Mouse (Mus musculus): ENCODE data around the gene Slc13a3. TPM values are rescaled to one million over a fixed set of nuclear protein-coding genes. Genes with fewer than 3 reads are reported as not detected.

Slc13a3 gene
- total and polyA plus RNA-seq, 3 experiments = 0.97 to 2.8 (median 2.3) TPM

DNA sequence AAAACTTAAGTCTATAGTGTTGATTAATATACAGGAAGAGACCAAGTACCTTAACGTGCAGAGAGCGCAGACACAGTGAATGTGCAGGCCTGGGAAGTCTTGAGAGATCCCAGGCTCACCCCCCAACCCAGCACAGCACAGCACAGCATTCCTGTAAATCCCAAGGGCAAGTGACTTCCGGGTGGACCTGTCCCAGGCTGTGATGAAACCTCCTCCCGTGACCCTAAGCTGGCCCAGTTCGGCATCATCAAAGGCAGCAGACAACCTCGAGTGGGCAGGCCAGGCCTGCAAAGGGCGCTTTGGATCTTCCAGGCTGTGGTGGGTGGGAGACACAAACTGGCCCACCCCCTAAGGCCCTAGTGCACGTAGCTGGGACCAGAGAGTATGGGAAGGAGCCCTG lies 9.0 kb upstream of the Slc13a3 start:
- no peak for DNase-seq

DNA sequence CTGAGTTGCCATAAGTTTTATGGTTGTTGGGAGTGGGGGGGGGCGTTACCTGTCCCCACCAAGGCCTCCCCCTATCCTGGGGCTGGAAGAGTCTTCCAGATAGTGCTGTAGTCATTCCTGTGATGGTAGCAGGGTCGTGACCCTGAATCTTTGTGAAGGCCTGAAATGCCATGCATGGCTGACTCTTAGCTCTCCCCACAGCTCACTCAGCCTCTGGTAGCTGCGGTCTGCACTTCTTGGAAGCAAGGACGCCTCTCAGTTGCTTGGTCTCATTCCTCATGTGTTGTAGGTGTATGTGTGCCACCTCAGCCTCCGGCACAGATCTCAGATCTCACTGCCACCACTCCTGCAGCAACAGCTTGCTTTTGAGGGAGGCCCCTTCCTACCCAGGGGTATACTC lies 2.8 kb upstream of the Slc13a3 start:
- no peak for DNase-seq

DNA sequence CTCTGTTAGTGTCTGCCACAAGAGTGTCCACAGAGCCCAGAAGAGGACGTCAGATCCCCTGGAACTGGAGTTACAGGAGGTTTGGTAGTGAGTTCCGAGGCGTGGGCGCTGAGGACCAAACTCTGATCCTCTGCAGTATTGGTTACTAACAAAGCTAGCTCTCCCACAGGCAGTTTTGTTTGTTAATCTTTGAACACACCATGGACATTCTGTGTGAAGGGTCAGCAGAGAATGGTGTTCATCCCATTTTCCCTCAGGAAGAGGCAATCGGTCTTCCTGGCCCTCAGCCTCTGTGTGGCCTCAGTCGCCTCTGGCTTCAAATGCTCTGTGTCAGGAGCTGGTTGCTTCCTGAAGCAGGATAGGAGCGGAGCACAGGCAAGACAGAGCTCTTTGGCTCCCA lies 2.4 kb upstream of the Slc13a3 start:
- no peak for DNase-seq

DNA sequence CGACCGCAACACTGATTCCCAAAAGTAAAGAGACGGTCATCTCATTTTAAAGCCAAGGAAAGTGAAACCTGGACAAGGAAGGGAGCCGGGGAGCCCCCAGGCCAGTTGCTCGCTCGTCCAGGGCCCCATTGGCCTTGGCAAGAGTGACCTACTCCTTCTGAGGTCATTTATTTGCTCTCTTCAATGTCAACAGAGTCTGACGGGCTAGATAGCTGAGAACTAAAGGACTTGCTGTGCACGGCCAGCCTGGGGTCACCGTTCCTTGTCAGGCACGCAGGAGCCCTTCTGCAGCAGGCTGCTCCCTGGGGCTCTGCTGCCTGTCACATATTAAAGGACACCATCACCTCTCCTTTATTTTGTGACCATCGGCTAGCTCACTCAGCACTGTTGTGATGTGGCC lies 1.1 kb downstream of the Slc13a3 start:
- no peak for DNase-seq

DNA sequence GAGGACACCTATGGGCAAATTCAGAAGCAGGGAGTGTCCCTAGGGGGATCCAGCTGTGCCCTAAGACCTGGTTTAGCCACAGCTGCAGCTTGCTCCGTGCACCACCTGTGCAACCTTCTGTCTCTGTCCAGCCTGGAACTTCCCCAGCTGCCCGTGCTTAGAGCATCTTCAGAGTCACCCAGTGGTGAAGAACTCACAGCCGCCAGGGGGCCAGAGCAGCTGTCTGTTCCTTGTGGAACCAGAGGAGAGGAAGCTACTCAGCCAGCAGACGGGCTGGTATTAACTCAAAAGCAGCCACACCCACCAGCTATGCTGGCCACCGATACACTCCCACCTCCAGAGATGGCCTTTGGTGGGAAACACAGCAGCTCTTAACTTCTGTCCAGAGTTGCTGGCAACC lies 2.9 kb downstream of the Slc13a3 start:
- no peak for DNase-seq

DNA sequence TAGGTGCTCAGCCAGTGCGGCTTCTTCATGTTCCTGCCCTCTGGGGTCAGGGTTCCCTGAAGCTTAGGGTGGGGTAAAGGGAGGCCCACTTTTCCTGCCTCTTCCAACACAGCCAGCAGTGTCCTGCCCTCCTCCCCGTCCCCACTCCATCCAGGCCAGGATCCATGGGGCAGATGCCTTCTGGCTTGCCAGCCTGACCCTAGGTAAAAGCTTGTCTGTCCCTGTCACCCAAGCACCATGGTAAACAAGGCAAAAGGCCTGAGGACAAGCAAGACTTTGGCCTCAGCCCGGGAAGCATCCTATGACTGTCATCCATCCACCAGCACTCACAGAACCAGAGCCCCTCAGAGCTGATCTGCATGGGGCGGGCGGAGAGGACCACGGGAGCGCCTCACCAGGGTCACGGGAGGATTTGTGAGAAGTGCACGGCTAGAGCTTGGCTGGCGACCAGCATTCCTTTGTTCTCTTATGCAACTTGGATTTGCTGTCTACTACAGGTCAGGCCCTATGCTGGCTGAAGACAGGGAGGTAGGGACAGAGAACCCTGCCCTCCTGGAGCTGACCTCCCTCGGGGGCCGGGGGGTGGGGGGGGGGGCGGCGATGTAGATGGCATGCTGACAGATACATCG lies 5.1 kb downstream of the Slc13a3 start:
- DNase-seq = no peak

DNA sequence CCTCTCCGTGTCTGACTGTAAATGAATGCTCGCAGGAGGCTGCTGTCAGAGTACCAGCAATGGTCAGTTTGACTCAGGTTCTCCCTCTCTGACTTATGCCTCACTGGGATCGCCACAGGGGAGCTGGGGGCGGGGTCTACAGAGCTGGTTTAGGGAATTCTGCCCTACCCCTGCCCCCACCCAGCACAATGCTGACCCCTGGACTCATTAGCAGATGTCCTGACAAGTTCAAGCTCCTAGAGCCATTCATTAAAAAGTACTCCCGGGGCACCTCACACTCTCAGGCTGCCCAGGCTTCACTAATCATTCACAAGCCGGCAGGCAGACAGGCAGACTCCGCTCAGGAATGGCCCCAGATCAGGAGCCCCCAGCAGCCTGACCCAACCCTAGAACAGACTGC lies 13.4 kb downstream of the Slc13a3 start:
- no peak for DNase-seq

DNA sequence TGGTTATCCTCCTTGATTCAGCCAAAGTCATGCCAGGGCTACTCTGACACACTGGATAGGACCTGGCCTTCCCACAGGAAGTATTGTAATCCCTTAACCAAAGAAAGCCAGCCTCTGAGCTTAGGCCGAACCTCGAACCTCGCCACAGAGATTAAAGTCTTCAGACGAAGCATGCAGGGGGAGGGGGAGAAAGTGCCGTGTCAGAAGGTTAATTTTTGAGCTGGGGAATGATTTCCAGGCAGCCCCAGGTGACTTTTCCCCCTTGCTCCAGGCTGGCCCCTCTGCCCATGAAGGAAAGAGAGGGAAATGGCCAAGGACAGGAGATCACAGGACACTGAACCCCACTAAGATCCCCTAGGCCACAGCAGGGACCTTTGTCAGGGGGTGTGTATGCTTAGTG lies 14.8 kb downstream of the Slc13a3 start:
- DNase-seq = no peak

DNA sequence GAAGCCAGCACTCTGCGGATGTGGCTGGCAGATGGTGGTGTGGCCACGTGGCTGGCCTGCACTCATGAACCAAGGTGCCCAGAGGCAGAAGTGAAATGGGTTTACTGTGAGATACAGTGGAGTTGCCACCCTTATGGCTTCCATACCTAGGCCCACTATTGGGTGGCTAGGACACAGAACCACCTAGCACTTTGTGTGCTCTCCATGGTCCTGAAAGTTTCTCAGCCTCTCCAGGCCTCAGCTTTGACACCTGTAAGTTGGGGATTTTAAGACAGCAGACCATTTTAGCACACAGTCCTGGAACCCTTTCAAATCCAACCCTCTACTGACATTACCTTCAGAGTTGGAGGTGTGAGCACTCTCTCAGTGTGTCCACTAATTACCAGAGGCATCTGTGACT lies 16.3 kb downstream of the Slc13a3 start:
- DNase-seq = no peak

DNA sequence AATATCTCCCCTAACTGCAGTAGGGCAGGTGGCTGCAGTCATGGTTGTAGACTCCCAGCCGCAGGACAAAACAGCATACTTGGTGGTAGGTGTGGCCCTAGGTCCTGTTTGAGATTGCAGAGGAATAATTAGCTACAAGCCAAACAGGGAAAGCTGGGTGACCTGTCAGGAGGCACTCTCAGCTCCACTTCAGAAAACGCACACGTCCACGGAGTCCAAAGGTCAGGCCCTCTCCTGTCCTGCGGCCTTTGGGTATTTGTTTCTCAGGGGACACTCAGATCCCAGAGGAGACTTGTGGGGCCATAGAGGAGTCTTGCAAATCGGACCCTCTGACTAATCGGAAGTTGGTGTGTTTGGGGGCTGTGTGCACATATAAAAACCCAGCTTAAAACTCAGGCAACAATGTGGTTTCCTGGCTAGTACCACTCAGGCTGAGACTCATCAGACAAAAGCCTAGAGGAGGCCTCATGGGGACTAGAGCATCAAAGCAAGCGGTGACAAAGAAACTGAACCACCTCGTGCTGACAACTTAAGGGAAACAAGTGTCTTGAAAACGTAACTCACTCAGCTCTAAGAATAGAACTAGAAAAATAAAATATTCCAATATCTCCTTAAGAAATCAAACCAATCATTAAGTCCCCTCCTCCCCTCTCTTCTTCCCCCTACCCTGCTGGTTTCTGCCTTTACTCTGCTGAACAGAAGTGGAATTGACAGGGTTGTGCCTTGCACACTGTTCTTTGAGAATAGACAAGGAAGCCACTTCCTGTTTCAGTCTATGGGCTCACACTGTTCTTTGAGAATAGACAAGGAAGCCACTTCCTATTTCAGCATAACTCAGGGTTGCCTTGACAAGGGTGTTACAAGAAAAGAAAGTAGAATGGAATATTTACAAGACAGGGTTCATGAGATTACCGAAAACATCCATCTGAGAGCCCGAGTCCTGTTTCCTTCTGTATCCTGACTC lies 20.0 kb downstream of the Slc13a3 start:
- DNase-seq = no peak

DNA sequence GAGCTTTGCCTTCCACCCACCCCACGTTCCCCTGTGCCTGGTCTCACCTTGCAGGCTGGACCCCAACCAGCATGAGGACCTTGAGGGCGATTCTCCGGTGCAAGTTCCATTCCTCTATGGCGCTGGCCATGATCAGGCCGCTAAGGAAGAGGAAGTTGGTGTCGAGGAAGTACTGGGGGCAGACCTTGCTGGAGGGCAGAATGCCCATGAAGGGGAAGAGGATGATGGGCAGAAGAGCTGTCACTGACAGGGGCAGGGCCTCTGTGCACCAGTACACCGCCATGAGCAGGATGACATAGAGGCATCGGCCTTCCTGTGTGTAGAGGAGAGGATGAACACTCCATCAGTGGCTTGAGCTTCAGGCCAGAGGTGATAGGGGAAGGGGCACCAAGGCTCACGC lies 24.6 kb downstream of the Slc13a3 start:
- no peak for DNase-seq

DNA sequence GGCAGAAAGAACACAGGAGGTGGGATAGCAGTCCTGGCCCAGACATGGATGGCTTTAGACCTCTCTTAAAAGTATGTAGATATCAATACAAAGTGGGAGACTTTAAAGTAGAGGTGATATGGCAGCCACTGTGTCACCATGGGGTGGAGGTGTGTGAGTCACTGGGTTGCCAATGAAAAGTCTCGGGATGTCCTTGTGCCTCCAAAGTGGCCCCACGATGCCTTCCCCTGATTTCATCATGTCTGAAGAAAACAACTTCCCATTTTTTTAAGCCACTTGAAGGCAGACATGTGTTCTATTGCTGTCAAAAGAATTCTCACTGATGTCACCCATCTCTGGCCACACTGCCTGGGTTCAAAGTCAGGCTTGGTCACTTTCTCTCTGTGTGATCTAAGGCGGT lies 28.2 kb downstream of the Slc13a3 start:
- DNase-seq = no peak

DNA sequence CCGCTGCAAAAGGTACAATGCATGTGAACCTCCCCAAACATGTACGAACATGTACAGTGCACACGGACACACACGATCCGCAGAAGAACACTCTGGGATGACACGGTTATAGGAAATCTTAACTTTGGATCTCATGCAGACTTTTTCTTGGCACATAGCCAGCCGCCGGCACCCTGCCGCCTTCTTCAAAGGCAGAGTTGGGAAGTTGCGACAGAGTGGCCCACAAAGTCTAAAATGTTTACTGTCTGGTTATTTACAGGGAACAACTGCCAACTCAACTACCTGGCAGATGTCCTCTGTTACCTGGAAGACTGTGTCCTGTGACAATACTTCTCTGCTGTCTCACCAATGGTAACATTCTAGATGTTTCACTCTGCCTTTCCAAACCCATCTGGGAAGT lies 30.0 kb downstream of the Slc13a3 start:
- DNase-seq = peak; percentile 48

DNA sequence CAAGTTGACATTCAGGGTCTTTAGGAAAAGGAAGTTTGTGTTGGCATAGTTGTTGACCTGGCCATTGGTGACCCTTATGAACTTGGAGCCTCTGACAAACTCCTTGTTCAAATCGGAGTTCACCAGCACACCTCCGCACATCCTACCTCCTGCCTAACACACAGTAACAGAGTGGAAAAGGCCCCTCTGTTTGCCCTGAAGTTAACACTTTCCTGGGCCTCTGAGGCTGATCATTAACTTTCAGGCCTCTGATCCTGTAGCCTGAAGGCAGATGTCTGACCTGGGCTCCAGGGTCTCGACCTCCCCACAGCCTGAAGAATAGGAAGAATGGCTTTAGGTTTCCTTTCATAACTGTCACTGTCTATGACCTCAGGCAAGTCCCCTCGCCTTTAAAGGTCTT lies 31.4 kb downstream of the Slc13a3 start:
- no peak for DNase-seq

DNA sequence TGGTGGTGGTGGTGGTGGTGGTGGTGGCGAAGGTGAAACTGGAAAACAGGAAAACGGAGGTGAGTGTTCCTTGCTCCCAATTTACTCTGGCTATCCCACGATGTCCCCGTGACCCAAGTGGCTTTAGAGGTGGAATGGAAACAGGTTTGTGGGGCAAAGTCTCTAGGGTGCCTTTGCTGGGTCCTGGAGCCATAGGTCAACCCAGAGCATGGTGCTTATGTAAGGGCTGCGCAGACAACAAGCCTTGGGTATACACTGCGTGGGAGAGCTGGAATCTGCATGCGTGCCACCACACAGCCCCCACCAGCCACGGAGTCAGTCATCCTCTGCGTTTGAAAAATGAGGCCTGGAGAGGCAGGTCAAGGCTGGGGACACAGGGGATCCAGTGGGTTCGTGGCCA lies 33.4 kb downstream of the Slc13a3 start:
- DNase-seq = no peak

DNA sequence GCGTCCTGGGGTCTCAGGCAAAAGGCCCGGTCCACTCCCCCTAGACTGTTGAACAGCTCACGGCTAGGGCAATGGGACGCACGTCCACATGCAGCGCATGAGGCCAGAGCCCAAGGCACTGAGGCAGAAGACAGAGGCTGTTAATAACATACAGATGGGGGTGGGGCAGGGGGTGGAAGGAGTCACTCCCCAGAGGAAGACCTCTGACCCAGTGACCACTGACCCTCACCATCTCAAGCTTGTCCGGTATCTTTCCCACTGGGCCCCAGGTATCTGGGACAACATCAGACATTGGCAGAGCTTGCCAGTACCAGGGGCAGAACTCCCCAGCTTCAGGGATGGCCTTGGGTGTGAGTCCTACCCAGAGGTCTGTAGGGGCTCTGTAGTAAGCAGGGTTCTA lies 34.1 kb downstream of the Slc13a3 start:
- DNase-seq = no peak

DNA sequence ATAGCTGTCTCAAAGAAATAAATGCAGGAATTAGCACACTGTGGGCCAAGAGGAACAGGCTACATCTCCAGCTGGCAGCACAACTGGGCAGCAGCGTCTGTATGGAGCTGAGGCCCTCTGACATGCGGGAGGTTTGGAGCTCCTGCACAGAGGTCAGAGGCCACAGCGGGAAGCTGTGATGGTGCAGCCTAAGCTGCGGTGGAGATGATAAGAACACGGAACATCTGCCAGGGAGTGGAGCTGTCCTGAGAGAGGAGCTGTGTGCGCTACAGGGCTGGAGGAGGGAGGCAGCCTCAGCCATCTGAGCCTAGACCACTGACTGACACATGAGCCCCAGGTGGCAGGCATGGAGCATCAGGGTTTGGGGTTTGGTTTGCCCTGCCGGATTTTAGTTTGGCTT lies 44.3 kb downstream of the Slc13a3 start:
- DNase-seq = no peak

DNA sequence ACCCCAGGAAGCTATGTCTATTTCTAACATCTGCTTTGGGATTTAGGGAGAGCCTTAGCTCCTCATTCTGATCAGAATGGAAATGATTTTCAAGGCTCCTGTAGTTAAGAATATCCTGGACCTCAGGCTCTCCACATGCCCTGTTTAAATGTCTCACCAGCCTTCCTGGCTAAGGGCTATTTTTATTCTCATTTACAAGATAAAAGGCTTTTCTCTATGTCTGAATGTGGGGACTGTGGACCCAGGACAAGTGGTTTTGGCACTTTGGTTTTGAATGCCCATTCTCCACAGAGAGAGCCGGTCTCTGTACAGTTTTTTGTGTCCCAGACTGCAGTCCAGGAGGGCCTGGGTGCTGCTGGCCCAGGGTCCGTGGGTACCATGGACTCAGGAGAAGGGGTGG lies 52.8 kb downstream of the Slc13a3 start:
- no peak for DNase-seq

DNA sequence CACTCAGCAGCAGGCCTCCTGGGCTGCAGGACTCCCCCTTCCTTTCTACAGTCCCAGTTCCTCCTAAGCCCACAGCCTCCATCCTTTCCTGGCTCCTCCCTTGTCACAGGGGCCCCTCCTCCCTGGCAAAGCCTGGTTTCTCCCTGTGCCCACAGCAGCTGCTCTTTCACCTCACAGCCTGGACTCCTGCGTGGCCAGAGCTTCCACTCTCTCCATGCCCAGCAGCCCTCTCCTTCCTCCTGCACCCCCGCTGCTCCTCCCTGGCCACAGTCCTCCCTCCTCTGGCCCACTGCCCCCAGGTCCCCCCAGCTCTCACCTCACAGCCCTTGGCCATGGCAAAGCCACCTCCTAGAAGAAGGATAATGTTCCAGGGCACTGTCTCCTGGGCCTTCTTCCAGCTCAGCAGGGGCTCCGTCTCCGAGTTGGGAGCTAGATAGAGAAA lies 53.3 kb downstream of the Slc13a3 start:
- no peak for DNase-seq

DNA sequence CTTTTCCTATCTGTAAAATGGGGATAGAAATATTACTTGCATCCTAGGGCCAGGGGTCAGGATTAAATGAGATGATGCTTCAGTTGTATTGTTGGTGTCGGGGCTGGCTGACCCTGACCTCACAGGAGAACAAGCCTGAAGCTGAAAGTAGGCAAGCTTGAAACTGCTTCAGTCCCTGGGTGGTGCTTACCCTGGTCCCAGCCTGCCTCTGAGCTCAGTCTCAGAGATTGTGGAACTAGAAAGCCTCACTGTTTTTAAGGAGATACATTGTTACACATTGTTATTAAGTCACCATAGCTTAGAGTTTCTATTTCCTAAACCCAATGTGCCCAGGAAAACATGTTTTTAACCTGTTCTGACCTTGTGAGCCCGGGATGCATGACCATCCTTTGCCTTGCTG lies 54.5 kb downstream of the Slc13a3 start:
- no peak for DNase-seq

DNA sequence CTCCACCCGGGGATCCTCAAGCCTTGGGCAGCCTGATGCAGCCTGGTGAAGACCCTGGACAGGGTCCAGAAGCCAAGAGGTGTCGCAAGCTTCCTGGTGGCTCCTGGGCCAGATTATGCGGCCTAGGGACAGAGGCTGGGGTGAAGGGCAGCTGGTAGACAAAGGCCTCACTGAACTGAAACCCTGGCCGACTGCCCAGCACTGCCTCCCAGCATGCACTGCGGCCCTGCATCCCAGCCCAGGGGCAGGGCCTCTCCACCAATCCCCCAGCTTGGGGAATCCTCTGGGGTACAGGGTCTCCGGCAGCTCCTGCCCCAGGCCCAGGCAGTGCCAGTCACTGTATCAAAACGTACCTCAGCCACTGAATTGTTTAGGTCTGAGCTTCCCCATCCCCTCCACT lies 55.7 kb downstream of the Slc13a3 start:
- DNase-seq = peak; percentile 61

DNA sequence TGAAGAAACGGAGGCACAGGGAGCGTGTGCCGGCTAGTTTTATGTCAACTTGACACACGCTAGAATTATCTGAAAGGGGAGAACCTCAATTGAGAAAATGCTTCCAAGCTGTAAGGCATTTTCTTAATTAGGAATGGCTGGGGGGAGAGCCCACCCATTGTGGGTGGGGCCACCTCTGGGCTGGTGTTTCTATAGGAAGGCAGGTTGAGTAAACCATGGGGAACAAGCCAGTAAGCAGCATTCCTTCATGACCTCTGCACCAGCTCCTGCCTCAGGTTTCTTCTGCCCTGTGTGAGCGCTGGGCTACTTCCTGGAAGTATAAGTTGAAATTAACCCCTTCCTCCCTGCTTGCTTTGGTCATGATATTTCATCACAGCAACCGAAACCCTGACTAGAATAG lies 57.2 kb downstream of the Slc13a3 start:
- no peak for DNase-seq

DNA sequence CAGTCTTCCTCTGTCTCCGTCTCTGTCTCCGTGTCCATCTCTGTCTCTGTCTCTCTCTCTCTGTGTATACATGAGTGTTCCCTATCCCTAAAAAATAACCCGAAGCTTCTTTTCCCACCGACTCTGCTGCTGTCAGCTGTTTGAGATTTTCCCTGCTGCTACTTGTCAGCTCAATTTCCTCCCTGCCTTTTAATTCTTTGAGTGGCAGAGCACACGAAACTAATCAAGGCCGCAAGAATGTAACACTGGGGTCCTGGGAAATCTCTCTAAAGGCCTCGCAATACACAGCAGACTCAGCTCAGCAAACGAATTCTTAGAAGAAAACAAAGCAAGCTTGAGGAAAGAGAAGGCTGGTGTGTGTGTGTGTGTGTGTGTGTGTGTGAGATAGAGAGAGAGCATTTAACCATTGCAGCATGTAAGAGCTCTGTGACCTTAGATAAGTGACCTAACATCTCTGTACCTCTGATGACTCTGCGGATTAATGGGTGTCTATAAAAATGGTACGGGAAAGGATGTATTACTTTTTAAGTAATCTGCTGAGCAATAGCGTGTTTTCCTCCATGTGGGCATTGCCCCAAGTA lies 57.8 kb downstream of the Slc13a3 start:
- no peak for DNase-seq
